ENCODE assay signal across 9 mouse cellular contexts in genomic region chr1:90290428-90291197, GRCm38 (mm10).
DNase-seq lines count a peak whose midpoint lies in the region; ATAC-seq lines count a peak whose summit lies in the region.
"Had no signal": no experiment of that assay in that cellular context is flagged by ENCODE, and none has a peak within 500 bp of the region (broad histone marks: within the 10 kb centered on the region; RNA-seq: fewer than 3 reads in every experiment).

No protein-coding gene starts in this region.

- WGBS in heart, embryonic 15.5 days = 64% methylated on average over 7 of the region's 7 CpGs
- WGBS in forebrain, embryonic 13.5 days = 38% methylated on average over 7 of the region's 7 CpGs
- 25% methylated on average over 7 of the region's 7 CpGs for WGBS in hindbrain, embryonic 14.5 days
- 11% methylated on average over 7 of the region's 7 CpGs for WGBS in midbrain, embryonic 13.5 days

- H3K9me3 ChIP-seq in heart, embryonic 15.5 days (replicated peaks) = no peaks in the 10 kb centered on the region
- no peaks in the 10 kb centered on the region for H3K9me3 ChIP-seq in forebrain, embryonic 13.5 days (replicated peaks)
- H3K9me3 ChIP-seq in hindbrain, embryonic 14.5 days (ENCODE audit: control insufficient read depth, low read length) = no peaks in the 10 kb centered on the region
- no peaks in the 10 kb centered on the region for H3K9me3 ChIP-seq in midbrain, embryonic 13.5 days

- H3K4me1 ChIP-seq in heart, embryonic 15.5 days (replicated peaks) = peaks cover 14% of the 10 kb centered on the region
- H3K4me1 ChIP-seq in forebrain, embryonic 13.5 days = peaks cover 21% of the 10 kb centered on the region
- H3K4me1 ChIP-seq in hindbrain, embryonic 14.5 days (replicated peaks; ENCODE audit: control insufficient read depth, insufficient read depth, low read length) = peaks cover 20% of the 10 kb centered on the region
- peaks cover 33% of the 10 kb centered on the region for H3K4me1 ChIP-seq in midbrain, embryonic 13.5 days (replicated peaks)

- DNase-seq in heart, postnatal 4 days = no peak
- DNase-seq in hindbrain, embryonic 14.5 days (ENCODE audit: low spot score) = no peak
- no peak for DNase-seq in thymus, postnatal 36 days
- DNase-seq in cerebellum, adult 9-10 months = no peak
- DNase-seq: kidney, postnatal 4 days; lung, postnatal 10 days had no signal

- no peak for ATAC-seq in heart, embryonic 15.5 days (replicated peaks; ENCODE audit: insufficient number of reproducible peaks, insufficient read depth, low FRiP score, low read depth)
- ATAC-seq in forebrain, embryonic 13.5 days = no peak
- ATAC-seq in hindbrain, embryonic 14.5 days (ENCODE audit: low FRiP score) = peak; percentile 31; the same call in 1 of the 2 replicates
- peak; percentile 61 for ATAC-seq in midbrain, embryonic 13.5 days

- no peak overlapping the region for H3K9ac ChIP-seq in heart, embryonic 15.5 days
- H3K9ac ChIP-seq in forebrain, embryonic 13.5 days = no peak overlapping the region
- H3K9ac ChIP-seq in hindbrain, embryonic 14.5 days = 0 out of 2 replicates have a peak overlapping the region, but pooled peaks have one; percentile 28
- H3K9ac ChIP-seq in midbrain, embryonic 13.5 days (replicated peaks) = 0 out of 2 replicates have a peak overlapping the region, but pooled peaks have one; percentile 11

- peaks cover 7% of the 10 kb centered on the region; the same call in 1 of the 2 replicates for H3K27me3 ChIP-seq in heart, embryonic 15.5 days
- H3K27me3 ChIP-seq in forebrain, embryonic 13.5 days = 0 out of 2 replicates have a peak, but pooled peaks cover 3% of the 10 kb centered on the region
- H3K27me3 ChIP-seq in hindbrain, embryonic 14.5 days (ENCODE audit: control insufficient read depth, insufficient read depth, low read length) = no peaks in the 10 kb centered on the region
- peaks cover 3% of the 10 kb centered on the region; the same call in 1 of the 2 replicates for H3K27me3 ChIP-seq in midbrain, embryonic 13.5 days

- no peak overlapping the region for H3K4me2 ChIP-seq in heart, embryonic 15.5 days
- no peak overlapping the region for H3K4me2 ChIP-seq in forebrain, embryonic 13.5 days
- H3K4me2 ChIP-seq in hindbrain, embryonic 14.5 days (replicated peaks) = no peak overlapping the region
- no peak overlapping the region for H3K4me2 ChIP-seq in midbrain, embryonic 13.5 days (replicated peaks)

- H3K4me3 ChIP-seq in heart, embryonic 15.5 days = no peak overlapping the region
- no peak overlapping the region for H3K4me3 ChIP-seq in forebrain, embryonic 13.5 days
- H3K4me3 ChIP-seq in hindbrain, embryonic 14.5 days (replicated peaks; ENCODE audit: low read length) = no peak overlapping the region
- H3K4me3 ChIP-seq in midbrain, embryonic 13.5 days (replicated peaks) = no peak overlapping the region

- no peaks in the 10 kb centered on the region for H3K36me3 ChIP-seq in heart, embryonic 15.5 days
- H3K36me3 ChIP-seq in forebrain, embryonic 13.5 days (ENCODE audit: poor library complexity, severe bottlenecking) = no peaks in the 10 kb centered on the region
- H3K36me3 ChIP-seq in hindbrain, embryonic 14.5 days (replicated peaks; ENCODE audit: control insufficient read depth, insufficient read depth) = no peaks in the 10 kb centered on the region
- no peaks in the 10 kb centered on the region for H3K36me3 ChIP-seq in midbrain, embryonic 13.5 days

- H3K27ac ChIP-seq in heart, embryonic 15.5 days = peak overlapping the region; percentile 18; the same call in 1 of the 2 replicates
- peak overlapping the region; percentile 31; the same call in 1 of the 2 replicates for H3K27ac ChIP-seq in forebrain, embryonic 13.5 days
- peak overlapping the region; percentile 29 for H3K27ac ChIP-seq in hindbrain, embryonic 14.5 days
- H3K27ac ChIP-seq in midbrain, embryonic 13.5 days = peak overlapping the region; percentile 60

Comparison
In these comparisons a context has a peak if more than half of its experiments do, and no peak if none do; other contexts are left out.
1. ATAC-seq: peak in hindbrain, embryonic 14.5 days (single experiment) and midbrain, embryonic 13.5 days (single experiment); none in heart, embryonic 15.5 days (single experiment) and forebrain, embryonic 13.5 days (single experiment).
2. H3K9ac ChIP-seq: peak in hindbrain, embryonic 14.5 days (single experiment) and midbrain, embryonic 13.5 days (single experiment); none in heart, embryonic 15.5 days (single experiment) and forebrain, embryonic 13.5 days (single experiment).
3. Peak in every context shown above with its lines, with median percentiles within 50 percentile points of each other: H3K27ac ChIP-seq.